Mouse (Mus musculus) ovary, postnatal 14 days (tissue): ENCODE data around the gene Olfr46.
"Not testable (repeated sequence)": the region's sequence is repeated elsewhere in the genome, so short reads cannot be mapped to it uniquely, and the experiment has no call there.

Experiments
- DNase-seq: peaks from one replicate; pipeline ENCODE4 v3.0.0; 2022; ENCODE audit warnings: low spot score

The Olfr46 gene

DNA sequence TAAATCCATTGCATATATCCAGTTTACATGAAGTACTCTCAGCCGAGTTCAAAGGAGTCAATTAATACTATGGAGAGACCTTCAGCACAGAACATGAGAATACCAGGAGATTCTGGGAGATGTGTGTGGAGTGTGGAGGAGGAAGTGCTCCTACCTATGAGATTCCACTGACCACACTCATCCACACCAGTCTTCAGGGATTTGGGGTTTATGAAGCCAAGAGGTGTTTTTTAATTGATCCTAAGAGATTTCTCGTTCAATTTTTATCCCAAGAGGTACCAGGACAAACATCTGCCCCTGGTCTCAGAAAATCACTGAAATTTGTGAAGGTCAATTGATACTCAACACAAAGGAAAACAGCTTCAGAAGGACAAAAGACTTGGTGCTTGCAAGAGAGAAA, at the start of gene Olfr46:
Olfr46 (plus strand) TSS at position 301 of the 400 bp plus-strand sequence.
- DNase-seq = not testable (repeated sequence)

DNA sequence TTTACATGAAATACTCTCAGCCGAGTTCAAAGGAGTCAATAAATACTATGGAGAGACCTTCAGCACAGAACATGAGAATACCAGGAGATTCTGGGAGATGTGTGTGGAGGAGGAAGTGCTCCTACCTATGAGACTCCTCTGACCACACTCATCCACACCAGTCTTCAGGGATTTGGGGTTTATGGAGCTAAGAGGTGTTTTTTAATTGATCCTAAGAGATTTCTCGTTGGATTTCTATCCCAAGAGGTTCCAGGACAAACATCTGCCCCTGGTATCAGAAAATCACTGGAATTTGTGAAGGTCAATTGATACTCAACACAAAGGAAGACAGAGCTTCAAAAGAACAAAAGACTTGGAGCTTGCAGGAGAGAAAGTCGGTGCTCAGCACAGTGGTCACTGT, 33.5 kb upstream of the Olfr46 start, which contains the start of gene Olfr538:
Olfr538 (plus strand) TSS at position 301 of the 400 bp plus-strand sequence.
- DNase-seq = no peak

DNA sequence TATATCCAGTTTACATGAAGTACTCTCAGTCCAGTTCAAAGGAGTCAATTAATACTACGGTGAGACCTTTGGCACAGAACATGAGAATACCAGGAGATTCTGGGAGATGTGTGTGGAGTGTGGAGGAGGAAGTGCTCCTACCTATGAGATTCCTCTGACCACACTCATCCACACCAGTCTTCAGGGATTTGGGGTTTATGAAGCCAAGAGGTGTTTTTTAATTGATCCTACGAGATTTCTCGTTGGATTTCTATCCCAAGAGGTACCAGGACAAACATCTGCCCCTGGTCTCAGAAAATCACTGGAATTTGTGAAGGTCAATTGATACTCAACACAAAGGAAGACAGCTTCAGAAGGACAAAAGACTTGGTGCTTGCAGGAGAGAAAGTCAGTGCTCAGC, 27.6 kb downstream of the Olfr46 start, which contains the start of gene Olfr61:
Olfr61 (plus strand) TSS at position 301 of the 400 bp plus-strand sequence.
- not testable (repeated sequence) for DNase-seq

DNA sequence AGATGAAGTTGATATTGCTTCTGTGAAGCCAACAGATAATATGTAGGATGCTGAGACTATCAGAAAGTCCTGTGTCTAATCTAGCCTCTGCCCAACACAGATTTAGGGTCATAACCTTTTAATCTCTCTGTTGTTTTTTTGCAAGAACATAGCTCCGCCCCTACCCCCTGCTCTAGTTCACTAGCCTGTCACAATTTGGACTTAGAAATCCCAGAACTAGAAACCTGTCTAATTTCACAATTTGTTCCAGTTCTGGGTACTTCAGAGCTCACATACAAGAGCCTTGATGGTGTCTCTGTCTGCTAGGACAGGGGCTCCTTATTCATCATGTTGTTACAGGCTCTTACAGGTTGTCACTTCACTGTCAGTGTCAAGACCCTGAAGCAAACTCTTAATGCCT, 29.5 kb downstream of the Olfr46 start:
- no peak for DNase-seq

DNA sequence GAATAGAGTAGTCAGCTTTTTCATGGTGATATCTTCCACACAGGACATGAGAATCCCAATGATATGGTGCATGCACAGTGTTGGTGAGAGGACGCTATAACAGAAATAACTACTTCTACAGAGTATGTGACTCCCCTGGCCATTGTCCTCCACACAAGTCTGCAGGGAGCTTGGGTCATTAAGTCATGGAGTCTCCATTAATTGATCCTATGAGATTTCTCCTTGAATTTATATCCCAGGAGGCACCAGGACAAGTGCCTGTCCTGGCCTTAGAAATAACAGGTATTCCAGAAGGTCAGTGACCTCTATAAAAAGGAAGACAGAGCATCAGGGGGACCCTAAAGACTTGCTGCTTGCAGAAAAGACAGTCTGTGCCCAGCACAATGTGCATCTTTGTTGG, 45.1 kb downstream of the Olfr46 start, which contains the start of gene Olfr53:
Olfr53 (plus strand) TSS at position 301 of the 400 bp plus-strand sequence.
- no peak for DNase-seq

- DNase-seq = no peak
Observed at GRCm38 (mm10) chr7:140659630-140660029, 58.6 kb downstream of the Olfr46 start, which contains the start of gene Olfr539. Gene Olfr539 (plus strand): TSS chr7:140659930.
